Mouse (Mus musculus): ENCODE results near the gene Tdrd12.

DNA sequence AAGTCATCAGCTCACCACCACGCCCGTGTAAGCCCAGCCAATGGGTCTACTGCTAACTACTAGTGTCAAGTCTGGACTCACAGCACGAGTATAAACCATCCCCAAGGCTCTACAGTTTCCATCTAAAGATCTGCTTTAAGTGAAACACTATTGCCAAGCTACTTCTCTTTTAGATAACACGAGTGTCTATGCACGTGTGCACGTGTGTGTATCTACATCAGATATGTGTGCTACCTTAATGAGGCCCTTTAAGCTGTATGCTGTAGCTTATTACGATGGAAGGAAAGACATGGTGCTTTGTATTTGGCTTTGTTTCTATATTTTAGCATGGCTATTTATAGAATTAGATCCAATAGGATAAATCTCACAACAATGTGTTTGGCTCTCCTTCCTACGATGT, 51.0 kb downstream of the Tdrd12 start:
- TF ChIP-seq POLR2A (IDR thresholded peaks at IDR 0.05; ENCODE audit: extremely low read depth, insufficient read depth, low read length) (no peak), CTCF (IDR thresholded peaks at IDR 0.05; ENCODE audit: extremely low read depth, insufficient read depth, low read length) (no peak)

Measured in cortical plate, adult 2 months (tissue).